Mouse (Mus musculus) testis, postnatal 14 days (tissue): ENCODE data around the gene Gm17387.
A peak's percentile ranks its signal among the peaks of the same experiment; 100 is the strongest.
"Not testable (repeated sequence)": the region's sequence is repeated elsewhere in the genome, so short reads cannot be mapped to it uniquely, and the experiment has no call there.

Source experiments
- DNase-seq: peaks from one replicate; pipeline ENCODE4 v3.0.0; 2021; ENCODE audit warnings: low spot score

The Gm17387 gene

DNA sequence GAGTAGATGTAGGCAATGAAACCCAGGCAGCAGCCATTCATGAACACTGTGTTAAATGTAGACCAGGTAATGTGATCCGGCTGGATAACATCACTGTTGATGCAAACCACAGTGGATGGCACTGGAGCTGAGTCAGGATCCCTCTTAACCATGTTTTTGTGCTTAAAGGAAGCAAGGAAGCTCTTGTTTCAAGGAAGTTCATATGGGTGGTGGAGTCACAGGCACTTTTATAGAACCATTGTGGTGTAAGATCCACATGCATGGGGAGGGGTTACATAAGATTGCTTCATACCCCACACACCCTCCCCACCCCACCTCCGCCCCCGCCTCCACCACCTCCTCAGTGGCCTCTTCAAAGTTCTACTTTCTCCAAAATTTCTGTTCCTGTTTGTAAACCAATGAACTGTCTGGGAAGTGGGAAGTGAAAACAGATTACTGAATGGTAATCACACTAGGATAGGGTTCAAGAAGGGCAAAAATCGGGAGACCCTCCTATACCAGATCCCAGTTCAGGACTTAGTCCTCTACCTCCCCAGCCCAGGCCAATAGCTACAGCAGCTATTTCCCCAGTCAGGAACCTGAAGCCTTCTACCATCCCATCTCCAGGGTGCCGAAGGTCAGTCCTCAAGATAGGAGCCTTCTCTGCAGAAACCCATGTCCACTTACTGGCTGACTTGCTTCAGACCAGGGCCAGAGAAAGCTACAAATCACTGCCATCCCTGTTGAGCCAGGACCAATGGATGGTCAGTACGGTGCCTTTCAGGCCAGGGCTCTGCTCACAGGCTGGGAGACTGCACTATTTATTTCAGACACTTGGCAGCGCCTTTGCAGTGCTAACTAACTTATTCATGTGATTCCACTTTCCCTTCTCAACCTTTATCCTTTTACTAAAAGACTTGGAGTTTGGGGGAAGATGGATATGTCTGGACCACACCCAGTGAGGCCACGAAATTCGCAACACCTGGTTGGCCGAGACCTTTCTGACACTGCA, 11.9 kb upstream of the Gm17387 start:
- DNase-seq: no peak

DNA sequence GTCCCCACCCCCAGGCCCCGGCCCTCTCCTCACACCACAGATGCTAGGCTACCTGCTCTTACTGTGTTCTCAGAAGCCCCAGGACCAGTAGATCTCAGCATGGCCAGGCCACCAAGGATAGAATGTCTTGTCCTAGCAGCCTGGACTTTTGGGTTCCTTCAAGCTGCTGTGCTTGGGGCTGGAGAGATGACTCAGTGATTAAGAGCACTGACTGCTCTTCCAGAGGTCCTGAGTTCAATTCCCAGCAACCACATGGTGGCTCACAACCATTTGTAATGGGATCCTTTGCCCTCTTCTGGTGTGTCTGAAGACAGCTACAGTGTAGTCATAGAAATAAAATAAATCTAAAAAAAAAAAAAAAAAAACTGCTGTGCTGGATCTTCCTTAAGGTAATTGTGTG, 11.1 kb upstream of the Gm17387 start, which contains the start of gene Ifitm6:
Gene Ifitm6, minus strand, starts transcription at position 101 of the 400 bp plus-strand sequence.
- DNase-seq: not testable (repeated sequence)

DNA sequence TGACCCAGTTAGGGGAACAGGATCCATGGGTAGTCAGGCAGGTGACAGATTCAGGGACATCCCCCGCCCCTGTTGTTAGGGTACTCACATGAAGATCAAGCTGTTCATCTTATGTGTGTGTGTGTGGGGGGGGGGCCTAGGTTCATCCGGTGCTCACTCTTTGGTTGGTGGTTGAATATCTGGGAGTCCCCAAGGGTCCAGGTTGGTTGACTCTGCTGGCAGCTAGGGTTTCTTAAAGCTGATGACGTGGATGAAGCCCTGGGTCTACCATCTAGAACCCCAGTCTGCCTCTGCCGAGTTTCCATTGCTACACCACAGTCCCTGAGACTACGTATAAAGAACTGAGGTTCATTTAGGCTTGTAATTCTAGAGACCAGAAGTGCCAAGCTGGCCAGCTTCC, 9.9 kb upstream of the Gm17387 start:
- DNase-seq: no peak

DNA sequence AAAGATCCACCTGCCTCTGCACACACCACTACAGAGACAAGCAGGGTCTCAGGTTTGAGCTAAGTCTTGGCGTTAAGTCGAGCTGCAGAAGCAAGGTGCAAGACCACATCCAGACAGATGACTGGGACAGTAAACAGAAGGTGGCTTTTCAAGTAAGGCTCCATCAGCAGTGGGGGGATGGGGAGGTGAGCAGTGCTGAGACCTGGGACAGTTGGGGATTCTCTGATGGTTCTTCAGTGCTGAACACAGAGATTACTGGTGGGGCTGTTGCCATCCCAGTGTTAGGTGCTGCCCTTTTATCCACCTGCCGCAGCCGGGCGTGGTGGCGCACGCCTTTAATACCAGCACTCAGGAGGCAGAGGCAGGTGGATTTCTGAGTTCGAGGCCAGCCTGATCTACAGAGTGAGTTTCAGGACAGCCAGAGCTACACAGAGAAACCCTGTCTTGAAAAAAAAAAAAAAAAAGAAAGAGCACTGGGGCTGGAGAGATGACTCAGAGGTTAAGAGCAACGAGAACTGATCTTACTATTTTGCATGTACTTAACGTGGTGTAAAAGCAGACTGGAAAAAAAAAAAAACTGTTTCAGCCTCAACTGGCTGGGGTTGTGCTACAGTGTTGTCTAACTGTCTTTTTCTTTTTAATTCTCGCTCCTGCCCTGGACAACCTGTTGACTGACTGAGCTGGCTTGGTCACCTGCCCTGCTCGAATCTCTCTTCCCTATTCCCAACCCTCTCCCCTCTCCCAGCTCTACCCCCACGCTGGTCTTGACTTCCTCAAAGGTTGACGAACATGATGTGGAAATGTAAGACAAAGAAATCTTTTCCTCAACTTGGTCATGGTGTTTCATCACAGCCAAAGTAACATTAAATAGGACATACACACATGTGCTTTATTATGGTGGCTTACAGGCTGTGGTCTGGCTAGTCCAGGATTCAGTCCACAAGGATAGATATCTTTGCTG, 7.2 kb upstream of the Gm17387 start:
- no peak for DNase-seq

DNA sequence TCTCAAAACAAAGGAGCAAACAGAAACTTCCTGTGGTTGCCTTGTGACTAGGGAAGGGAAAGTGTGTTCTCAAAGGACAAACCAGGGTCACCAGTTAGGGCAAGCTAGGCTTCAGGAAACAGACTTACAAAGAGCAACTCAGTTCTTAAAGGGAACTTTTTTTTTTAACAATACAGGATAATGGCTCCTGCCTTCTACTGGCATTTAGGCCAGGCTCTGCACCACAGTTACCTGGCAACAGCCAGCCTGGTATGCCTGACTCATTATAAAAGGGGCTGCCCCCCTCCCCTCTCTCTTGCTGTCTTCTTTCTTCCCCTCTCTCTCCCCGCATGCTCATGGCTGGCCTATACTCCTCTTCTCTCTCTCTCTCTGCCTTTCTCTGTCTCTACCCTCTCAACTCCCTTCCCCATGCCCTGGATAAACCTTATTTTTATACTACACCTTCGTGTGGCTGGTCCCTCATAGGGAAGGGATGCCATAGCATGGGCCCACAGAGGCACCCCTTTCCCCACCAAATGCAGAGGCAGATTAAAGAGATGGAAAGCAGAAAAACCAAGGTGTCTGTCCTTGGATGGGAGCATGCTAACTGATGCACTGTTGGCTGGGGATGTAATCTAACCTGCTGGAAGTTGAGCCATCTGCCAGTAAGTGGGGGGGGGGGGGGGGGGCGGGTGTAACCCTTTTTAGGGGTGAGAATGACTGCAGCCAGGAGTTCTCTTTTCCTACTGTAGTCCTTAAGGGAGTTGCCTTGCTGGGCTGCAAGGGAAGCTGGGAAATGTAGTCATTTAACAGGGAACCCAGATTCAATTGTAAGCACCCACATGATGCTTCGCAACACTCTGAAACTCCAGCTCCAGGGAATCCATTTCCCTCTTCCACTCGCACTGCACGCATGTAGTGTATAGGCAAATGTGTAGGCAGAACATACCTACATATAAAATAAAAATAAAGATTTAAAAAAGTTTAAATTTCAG, 3.8 kb upstream of the Gm17387 start:
- DNase-seq: no peak

DNA sequence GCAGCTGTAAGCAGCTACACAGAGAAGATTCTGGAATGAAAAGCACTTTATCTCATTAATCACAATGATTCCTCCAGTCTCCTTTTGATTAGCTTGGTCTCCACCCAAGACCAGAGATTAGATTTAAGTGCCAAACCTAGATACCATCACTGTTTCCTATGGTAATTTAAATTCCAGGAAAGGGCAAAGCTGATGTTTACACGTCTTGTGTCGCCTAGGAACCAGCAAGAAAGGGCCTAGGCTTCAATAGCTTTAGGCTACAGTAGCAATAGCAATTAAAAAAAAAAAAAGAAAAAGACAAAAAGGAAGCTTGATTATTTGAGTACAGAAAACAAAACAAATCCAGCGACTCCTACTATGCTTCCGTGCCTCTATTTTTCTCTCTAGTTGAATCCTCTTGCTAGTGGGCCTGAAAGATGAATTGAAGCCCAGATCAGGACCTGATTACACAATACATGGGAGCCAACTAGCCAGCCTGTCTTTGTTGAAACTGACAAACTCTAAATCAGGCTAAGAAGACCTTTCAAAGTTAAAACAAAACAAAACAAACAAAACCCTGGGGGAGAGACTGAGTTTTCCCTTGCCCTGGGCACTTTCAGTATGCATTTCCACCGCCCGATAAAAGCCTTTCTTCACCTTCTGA, 2.7 kb upstream of the Gm17387 start:
- DNase-seq: no peak

DNA sequence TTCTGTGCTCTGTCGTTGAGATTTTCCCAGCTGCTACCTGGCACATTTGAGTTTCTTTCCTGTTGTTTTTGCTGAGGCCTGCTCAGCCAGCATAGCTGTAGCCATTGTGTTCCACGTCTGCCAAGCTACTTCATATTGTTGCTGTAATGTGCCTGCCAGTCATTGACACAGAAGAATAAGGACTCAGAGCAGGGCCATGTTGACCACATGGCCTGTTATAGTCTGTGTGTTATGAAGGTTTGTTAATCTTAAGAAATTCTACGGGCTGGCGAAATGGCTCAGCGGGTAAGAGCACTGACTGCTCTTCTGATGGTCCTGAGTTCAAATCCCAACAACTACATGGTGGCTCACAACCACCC, 2.2 kb upstream of the Gm17387 start:
- no peak for DNase-seq

DNA sequence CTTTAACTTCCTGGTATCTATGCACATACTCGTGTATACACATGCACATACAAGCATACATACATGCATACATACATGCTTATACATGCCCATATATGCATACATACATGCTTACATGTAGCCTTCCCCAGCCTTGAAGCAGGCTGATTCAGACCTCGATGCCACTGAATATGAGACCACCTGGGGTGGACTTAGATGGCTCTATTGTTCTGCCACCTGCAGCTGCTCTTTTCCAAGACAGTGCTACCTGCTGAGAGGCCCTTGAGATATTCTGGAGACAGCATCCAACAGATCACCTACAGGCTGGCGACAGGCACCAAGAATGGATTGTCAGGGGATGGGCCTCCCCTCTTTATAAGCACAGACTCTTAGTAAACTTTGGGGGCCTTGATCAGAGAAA, 1.5 kb downstream of the Gm17387 start:
- no peak for DNase-seq

DNA sequence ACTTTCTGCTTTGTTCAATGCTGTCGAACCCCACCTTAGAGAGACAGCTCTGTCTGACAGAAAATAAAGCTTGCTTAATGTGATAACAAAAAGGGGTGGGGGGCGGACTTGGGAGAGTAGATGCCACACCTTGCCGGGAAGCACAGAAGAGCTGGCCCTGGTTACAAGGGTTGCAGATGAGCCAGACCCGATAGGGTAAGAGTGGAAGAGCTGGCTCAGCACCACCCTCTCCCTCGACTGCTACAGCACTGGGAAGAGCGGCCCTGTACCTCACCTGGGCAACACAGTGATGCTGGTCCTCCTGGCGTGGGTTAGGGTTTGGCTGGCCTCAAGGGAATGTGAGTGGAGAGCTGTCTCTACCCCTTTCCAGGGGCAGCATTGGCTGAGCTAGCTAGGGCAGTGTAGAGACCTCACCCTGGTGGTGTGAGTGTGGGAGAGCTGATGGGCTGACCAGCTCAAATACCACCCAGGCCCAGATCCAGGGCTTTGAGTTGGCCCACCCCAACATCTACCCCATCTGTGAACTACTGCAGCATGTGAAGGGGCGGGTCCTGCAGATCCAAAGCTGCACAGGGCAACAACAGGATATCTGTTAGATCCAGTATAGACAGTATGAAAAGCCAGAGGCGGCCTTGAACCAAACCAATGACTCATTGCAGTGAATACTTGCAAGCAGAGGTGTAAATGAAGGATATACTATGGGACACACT, 3.7 kb downstream of the Gm17387 start:
- DNase-seq: no peak

DNA sequence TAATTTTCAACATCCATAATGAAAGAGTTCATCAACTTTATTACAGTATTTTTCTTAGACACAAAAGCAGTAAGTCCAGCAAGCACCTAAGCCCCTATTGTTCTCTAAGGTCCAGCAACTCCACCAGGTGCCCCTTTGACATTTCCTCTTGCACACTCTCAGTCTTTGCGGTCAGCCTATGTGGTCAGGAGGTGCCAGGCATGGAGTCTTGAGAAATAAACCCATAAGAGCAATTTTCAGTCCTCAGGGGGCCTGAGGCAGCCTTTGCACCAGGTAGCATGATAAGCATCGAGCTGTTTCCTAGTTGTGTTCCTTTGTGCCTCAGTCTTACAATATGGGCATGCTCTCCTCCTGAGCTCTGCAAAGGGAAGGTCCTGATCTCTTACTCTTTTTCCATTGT, 7.7 kb downstream of the Gm17387 start:
- not testable (repeated sequence) for DNase-seq

DNA sequence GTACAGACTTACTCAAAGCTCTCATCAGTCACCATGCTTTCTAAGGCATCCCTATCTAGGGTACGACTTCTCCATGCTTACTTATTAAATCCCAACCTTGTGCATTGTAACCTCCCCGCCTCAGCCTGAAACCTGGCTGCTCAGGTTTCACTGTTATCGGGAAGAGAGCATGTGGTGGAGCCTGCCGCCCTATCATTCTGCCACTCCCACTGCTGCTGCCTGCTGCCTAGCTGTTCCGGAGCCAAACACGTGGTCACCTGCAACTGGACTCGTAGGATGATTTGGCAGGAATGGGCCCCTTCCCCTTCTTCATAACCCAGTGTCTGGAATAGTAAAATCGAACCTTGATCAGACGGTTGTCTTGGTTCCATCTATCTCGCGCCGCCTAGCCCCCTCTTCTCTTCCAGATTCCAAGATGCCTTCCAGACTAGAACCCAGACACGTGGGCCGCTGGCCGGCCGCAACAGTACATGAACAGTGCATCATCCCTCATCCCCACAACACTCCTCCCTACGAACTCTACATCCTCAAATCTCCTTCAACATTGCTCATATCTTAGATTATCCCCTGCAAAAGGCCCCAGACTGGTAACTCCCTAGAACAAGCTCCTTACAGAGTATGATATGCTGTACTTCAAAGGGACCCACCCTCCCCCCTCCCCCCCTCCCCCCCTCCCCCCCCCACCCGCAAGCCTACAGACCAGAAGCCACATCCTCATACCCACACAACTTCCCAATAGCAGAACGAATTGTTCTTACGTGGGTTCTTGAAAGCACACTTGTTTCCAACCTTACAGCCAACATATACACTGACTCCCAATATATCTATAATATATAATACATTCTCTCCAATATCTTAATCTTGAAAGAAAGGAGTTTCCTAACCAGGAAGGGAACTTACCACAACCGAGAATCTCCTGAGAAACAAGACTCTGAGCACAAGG, 9.4 kb downstream of the Gm17387 start:
- DNase-seq: no peak

DNA sequence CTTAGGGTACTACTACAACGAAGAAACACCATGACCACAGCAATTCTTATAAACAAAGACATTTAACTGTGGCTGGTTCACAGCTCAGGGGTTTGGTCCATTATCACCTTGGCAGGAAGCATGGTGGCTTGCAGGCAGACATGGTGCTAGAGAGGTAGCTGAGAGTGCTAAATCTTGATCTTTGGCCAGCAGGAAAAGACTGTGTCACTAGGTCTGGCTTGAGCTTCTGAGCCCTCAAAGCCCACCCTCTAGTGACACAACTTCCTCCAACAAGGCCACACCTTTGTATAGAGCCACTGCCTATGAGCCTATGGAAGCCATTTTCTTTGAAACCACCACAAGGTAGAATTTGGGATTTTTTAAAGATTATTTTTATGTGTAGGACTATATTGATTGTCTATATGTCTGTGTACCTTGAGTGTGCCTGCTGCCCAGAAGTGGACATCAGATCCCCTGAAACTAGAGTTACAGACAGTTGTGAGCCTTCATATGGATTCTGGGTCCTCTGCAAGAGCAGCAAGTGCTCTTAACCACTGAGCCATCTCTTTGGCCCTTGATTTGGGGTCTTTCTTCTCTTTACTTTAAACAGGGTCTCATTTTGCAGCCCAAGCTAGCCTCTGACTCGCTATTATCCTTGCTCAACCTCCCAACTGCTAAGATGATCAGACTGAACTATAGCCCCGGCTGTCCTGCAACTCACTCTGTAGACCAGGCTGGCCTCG, 10.6 kb downstream of the Gm17387 start:
- no peak for DNase-seq

DNA sequence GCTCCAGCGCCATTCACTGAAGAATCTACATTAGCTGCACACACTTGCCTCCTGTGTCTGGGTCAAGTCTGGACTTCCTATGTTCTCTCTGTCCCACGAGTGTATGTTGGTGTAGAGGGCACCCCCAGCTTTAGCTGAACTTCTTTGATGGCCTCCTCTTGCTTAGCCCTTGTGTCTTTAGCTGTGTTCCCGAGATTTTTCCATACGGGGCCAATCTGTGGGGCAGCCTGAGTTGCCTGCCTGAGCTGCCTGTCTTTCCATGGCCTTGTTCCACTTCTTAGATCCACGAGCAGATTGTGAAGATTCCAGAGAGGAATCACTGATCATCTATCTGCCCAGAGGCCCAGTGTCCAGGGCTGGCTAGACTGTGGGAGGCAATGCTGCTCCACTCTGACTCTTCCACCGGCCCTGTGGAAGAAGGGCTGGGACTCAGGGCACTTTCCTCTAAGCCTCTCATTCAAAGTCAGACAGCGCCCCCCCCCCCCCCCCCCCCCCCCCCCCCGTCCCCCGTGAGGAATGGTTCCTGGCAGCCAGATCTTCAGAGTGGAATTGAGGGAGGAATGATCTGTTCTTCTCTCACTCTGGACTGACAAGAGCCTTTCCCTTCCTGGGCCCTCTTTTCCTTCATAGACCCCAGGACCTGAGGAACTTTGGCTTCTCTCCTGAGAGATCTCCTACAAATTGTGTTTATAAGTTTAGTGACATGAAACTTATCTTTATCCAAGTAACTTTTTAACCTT, 12.1 kb downstream of the Gm17387 start:
- no peak for DNase-seq

DNA sequence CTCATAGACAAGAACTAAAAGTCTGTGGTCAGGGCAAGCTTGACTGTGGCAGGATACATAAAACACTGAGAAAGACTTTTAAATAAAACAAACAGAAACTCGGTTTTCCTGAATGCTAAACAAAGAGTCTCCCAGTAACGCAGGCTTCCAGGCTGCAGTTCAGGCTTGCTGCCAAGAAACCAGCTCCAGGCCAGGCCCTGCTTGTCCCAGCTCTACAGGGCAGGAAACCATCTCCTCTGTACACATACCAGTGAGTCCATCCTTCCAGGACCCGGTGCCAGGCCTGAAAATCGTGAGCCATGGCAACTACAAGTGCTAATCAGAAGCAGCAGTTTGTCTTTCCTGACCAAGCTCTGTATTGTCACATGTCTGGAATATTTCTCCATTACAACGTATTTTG, 12.7 kb downstream of the Gm17387 start:
- DNase-seq: peak; percentile 73

DNA sequence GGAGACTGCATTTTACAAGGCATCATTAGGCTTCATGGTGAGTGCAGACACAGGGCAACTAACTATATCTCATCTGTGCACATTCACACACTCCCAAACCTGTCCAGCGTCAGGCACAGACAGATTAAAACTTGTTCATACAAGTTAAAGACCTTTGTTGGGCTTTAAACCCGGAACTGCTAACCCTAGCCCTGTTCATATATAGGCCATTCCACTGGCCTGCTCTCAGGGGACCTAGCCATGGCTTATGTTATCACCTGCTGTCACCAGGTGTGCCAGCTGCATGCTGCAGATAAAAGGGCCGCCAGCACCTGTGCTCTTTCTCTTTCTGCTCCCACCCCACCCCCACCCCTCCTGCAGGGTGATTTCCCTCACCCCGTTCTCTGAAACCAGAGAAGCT, 13.6 kb downstream of the Gm17387 start:
- DNase-seq: no peak

DNA sequence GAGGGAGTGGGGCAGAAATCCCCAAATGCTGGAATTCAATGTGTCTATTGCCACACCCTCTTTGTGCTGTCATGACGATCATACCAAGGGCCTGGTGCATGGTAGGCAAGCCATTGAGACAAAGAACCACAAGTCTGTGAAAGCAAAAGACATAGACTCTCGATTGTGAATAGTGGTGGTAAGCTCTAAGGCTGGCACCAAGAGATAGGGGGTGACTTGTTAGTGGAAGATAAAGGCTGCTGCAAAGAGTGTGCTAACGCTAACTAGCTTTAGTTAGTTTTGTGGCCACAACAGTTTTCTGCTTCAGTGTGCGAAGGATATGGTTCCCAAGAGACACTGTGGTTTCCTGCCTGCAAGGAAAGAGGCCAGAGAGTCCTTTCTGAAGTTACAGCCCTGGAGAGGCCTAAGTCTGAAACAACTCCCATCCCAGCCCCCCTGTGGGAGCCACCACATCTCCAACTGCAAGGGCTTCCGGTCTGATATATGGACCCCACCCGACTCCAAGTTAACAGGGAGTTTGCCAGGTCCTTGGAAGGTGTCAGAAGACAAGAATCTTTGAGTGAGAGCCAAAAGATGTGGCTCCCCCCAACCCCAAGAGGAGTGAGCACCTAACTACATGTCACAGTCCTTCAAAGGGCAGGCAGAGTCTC, 18.1 kb downstream of the Gm17387 start:
- no peak for DNase-seq

DNA sequence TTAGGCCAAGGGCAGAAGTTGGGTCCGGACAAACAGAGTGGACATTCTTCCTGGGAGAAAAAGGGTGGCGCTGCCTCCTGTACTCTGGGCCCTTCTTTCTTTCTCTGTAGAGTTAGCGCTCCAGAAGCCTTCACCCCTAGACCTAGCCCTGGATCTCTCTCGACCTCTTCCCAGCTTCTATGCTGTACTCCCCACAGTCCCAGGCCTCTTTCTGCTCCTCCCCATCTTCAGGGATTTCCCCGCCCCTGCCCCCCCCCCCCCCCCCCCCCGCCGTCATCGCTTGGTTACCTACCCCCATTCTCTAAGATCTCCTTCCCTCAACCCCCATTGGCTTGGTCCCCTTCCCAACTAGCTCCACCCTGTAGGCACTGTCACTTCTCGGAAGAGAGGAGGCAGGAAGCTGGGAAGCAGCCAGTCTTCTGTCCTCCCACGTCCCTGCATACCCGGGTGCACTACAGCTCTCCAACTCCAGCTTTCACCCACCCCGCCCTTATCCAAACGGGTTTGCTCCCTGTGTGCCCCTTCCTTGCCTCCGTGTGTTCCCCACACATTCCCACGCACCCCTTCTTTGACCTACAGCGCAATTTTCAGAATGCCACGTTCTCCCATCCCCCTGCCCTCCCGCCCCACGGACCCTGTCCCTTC, 18.8 kb downstream of the Gm17387 start:
- DNase-seq: peak; percentile 69
